Mouse (Mus musculus) cerebellum, postnatal 14 days (tissue): ENCODE measurements around the gene Ppp4r1.

Source experiments
- DNase-seq, 2 experiments: peaks; one replicate each; pipeline ENCODE4 v3.0.0; 2021; ENCODE audit warnings: mixed read lengths in 2 of 2

Ppp4r1 gene

GRCm38 (mm10) chr17:65782551-65783141 is at the start of gene Ppp4r1:
Ppp4r1 (plus strand) TSS chr17:65782573.
- DNase-seq: peak; percentile 85 to 89

- DNase-seq: no peak
Measured at GRCm38 (mm10) chr17:65732666-65733065, 49.7 kb upstream of the Ppp4r1 start.

DNA sequence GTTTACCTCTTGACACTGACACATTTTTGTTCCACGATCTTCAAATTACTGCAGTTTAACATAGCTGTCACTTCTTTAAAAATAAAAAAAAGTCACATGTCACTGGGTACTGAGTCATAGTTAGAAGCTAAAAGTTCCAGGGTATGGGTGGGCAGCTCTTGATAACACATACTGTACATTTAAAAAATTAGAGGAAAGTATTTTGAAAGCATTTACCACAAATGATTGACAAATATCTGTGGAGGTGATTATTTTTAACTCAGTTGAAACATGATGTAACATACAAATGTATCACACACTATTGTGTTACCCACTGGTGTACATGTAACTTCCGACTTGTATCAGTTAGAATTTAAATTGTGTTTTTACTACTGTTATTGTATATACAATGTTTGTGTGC is 47.3 kb upstream of the Ppp4r1 start:
- DNase-seq: no peak

- no peak for DNase-seq
Measured at GRCm38 (mm10) chr17:65737175-65737574, 45.2 kb upstream of the Ppp4r1 start.

DNA sequence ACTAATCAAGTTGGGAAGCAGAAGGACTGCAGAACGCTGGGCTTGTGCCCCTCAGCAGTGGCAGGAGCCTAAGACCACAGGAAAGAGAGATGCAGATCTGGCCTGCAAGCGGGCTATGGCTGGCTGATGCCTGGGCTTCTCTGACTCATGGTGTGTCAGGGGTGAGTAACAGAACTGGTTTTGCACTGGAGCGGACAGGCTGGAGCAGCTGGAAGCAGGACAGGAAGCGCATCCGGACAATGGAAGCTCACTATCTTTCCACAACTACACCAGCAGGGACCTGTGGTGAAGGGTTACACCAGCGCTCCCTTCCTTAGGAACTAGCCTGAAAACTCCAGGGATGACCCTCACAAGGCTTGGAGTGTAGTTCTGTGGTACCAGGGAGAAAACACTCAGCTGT is 44.8 kb upstream of the Ppp4r1 start:
- DNase-seq: no peak

- DNase-seq: no peak
Measured at GRCm38 (mm10) chr17:65739874-65740725, 42.3 kb upstream of the Ppp4r1 start.

- no peak for DNase-seq
Measured at GRCm38 (mm10) chr17:65741565-65741964, 40.8 kb upstream of the Ppp4r1 start.

DNA sequence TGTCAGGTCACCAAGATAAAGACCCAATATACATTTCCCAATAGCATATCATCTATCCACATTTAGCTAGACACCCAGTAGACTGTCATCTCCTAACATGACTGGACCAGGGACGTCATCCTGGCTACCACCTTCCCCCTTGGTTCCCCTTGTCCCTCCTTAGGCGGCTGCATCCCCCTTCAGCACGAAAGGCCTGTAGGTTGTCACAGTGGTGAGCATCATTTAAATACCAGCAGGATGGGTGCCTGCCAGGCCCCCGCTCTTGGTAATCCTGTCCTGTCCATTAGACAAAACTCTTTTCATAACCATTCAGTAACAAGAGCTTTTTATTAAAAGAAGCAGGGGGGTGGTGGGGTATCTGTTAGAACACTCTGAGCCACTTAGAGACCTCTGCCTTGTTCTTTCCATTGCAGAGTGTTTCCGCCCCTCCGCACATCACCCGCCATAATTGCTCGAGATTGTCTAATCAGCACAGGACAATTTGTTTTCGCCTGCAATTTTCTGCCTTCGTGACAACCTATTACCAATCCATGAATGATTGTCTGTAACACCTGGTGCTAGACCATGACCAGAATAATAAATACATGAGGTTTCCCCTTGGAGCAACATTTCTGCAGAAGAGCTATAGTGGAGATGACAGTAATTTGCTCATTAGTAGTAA is 40.0 kb upstream of the Ppp4r1 start:
- DNase-seq: no peak

DNA sequence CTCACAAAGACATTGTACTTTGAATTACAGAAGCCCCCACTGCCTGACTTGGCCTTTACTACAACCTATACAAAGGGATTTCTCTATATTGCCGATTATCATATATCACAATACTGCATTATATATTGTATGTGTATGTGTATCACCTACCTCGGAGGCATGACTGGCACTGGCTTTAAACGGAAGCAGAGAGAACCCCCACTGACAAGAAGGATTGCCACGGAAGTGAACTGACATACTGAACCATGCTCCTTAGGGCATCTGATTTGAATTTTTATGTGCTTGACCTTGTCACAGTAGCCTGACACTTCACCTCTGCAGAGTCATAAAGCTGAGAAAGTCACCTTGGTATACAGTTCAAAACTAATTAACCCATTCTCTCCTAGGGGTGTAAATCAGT is 39.4 kb upstream of the Ppp4r1 start:
- no peak for DNase-seq

GRCm38 (mm10) chr17:65743664-65744330 is 38.6 kb upstream of the Ppp4r1 start:
- DNase-seq: no peak

- DNase-seq: no peak
Measured at GRCm38 (mm10) chr17:65746314-65746713, 36.1 kb upstream of the Ppp4r1 start.

- DNase-seq: no peak
Measured at GRCm38 (mm10) chr17:65748997-65749396, 33.4 kb upstream of the Ppp4r1 start.

DNA sequence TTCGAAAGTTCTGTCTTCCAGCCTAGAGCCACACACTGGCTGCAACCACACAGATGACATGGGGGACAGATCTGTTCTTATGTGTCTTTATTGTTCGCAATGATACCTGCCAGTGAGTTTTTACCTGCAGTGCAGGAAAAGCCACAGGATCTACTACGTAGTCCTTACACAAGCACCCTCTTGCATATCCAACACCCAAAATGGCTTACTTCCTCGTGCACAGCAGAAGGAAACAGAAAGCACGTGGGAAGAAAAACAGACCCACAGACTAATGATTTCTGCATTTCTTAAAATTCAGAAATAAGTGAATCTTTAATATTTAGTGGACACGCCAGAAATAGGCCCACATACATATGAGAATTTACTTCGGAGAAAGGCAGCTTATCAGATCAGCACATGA is 32.6 kb upstream of the Ppp4r1 start:
- no peak for DNase-seq

- peak in 1 of 2 experiments; percentile 35 for DNase-seq
Measured at GRCm38 (mm10) chr17:65750301-65750700, 32.1 kb upstream of the Ppp4r1 start.

DNA sequence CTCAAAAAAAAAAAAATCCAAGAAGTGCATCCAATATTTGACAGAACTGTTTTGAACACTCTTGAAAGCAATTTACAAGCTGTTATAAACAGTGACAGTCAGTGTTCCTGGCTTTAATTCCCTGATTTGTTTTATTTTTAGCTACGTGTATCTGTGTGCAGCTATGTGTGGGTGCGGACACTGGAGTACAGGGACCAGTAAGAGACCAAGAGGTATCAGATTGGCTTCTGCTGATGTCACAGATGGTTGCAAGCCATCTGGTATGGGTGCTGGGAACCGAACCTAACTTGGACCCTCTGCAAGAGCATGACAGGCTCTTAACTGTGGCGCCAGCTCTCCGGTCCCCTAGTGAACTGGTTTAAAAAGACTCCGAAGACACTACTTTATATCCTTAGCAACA is 29.2 kb upstream of the Ppp4r1 start:
- no peak for DNase-seq

DNA sequence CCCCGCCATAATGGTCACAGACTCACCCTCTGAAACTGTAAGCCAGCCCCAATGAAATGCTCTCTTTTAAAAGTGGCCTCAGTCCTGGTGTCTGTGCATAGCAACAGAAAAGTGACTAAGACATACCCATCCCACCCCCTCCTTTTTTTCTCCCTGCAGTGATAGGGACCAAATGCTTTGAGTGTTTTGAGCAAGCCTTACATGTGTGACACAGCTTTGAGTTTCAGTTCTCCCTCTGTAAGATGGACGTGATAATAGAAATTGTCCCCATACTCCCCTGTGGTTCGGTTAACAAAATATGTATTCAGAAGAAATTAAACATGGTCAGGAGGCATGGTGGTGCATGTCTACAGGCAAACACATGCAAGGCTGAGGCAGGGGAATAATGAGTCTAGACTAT is 26.5 kb upstream of the Ppp4r1 start:
- no peak for DNase-seq

DNA sequence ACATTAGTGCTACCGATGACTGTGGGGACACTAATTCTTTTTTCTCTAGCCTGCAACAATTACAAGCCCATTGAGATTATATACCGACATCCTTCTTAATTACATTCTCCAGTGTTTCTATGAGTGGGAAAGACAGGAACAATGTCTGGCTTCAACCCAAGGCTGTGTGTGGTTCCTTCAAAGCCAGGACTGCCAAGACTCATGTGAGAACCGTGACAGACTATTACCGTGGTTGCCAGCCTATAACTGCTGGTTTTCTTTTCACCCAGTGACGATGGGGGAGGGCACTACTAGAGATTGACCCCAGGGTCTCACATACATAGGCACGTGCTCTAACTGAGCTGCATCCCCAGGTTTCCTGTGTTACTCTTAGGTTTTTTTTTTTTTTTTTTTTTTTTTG is 25.2 kb upstream of the Ppp4r1 start:
- DNase-seq: no peak

GRCm38 (mm10) chr17:65763221-65763620 is 19.2 kb upstream of the Ppp4r1 start:
- DNase-seq: no peak

DNA sequence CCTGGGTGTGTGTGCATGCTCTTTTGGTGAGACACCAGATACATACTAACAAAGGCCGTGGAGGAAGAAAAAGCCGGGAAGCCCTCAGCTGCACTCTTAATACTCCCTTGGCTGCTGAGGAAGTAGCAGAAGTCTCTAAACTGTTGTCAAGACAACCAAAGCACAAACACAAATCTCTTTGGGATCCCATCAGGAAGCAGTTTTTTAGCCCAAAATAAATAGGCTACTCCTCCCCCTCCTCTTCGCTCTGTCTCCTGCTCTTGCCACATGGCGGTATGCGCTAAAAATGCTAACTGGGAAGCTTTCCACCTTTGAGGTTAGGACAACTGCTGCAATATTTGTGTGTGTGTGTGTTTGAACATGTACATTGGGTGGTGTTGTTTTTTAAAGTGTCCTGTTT is 13.9 kb upstream of the Ppp4r1 start:
- DNase-seq: peak in 1 of 2 experiments; percentile 20

- peak in 1 of 2 experiments; percentile 29 for DNase-seq
Measured at GRCm38 (mm10) chr17:65770982-65771915, 11.1 kb upstream of the Ppp4r1 start.

- DNase-seq: peak; percentile 83
Measured at GRCm38 (mm10) chr17:65771951-65772934, 10.1 kb upstream of the Ppp4r1 start, which contains the start of gene Rab31. Rab31 (minus strand) TSS chr17:65772752.
